Mouse (Mus musculus) lung, postnatal 10 days (tissue): ENCODE measurements at regions not wholly inside any gene's neighbourhood (a gene's known extent, or its start where the extent isn't known, plus 50 kb on each side); places are given as distances from the start of the nearest gene placed in this dataset.

Experiments used
- DNase-seq: peaks from one replicate; pipeline ENCODE4 v3.0.0; 2021

DNA sequence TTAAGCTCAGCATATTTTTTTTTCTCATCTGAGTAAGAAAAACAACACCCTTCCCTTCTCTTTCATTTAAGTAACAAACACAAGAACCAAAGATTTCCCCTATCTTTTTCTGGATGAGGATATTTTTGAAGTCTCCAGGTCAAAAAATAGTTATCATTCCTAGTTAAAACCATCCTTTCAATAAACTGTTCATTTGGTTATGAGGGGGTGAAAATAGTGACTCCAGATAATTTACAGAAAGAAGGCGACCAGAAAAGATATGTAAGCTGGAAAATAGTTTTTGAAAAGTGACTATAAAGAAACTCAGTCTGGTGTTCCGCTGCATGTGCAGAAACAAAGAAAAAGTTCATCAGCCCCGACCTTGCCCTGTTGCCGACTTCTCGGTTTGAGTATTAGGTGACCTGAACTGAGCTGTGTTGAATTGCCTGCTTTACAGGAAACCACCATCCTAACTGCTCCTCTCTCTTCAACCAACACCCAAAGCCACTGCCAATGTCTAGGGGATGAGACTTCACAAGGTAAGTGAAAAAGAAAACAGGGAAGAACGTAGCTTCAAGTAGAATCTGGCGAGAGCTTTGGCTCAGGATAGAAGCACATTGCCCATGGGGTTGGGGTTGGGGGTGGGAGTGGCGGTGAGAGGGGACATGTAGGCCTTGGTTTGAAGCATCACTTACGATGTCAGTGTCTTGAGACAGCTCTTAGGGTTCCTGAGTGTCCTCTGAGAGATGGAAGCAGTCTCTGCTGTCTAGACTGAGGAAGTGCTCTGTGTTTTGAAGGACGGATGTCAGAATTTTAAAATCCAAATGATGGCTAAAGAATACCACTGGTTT, 104.6 kb downstream of the Ube2e3 start:
- no peak for DNase-seq

DNA sequence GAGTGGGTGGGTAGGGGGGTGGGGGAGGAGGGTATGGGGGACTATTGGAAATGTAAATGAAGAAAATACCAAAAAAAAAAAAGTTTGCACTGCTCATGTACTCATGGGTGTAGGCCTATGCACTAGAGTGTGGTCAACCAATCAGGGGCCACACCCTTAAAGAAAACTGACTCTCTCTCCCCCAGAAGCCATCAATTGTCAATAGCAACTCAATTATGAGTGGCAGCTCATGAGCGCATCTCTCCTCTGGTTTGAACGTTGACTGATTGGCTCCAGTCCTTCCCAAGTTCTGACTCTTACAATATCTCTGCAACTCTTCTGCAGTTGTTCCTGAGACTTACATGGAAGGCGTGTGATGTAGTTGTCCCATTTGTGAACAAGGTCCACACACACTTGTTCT, 105.9 kb downstream of the Ube2e3 start:
- no peak for DNase-seq

DNA sequence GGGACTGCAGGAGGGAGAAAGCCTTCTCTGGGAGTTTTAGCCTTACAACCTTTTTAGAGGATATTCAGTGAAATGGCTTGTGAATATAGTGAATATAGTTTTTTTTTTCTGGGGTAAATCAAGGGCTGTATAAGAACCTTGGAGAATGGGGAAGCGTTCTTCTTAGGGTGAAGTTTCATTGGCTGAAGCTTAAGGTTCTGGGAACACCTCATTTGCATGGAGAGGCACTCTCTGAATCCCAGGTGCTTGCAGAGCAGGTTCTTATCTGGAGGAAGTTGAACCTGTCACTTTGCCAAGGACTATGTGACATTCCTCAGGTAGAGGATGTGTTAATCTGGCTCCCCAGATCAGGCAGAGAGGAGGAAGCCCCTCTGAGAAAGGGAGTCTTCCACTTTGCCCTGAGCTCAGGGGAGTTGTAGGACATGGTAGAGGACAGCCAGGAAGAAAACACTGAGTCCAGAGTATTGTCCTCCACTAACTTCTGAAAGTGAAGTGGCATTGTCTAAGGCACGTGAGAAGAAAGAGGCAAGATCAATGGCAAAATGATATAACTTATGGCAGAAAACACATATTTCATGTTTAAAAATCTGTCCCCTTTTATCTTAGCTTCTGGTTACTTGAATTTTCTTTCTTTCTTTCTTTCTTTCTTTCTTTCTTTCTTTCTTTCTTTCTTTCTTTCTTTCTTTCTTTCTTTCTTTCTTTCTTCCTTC, 106.9 kb downstream of the Ube2e3 start:
- DNase-seq: no peak

DNA sequence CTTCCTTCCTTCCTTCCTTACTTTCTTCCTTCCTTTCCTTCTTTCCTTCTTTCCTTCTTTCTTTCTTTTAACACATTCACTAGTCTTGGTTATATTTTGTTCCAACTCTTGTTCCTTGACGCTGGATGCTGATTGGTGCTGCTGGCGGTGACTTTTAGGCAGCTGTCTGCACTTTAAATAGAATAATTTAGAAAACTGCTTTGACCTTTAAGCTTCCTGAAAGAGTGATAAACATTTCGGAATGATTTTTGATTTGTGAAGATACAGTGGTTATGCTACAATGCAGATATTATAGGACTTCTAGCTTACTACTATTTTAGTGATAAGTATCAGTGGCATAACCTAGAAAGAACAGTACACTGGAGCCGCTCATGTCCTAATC, 107.5 kb downstream of the Ube2e3 start:
- DNase-seq: no peak

DNA sequence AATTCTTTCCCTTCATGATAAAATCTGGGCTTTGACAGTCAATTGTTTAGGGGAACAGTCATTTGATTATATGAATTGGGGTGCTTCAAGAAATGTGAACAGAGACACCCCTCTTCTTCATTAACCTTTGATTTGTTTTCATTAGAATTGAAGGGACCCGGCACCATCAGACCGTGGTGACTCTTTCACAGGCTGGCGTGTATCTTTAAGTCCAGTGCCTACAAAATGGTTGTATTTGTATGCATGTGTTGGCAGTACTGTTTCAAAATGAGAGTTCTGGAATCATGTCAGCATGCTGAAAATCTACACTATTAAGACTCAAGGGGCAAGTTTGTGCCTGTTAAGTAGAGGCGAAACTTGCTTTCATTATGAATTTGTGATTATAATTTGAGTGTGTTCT, 108.2 kb downstream of the Ube2e3 start:
- no peak for DNase-seq

DNA sequence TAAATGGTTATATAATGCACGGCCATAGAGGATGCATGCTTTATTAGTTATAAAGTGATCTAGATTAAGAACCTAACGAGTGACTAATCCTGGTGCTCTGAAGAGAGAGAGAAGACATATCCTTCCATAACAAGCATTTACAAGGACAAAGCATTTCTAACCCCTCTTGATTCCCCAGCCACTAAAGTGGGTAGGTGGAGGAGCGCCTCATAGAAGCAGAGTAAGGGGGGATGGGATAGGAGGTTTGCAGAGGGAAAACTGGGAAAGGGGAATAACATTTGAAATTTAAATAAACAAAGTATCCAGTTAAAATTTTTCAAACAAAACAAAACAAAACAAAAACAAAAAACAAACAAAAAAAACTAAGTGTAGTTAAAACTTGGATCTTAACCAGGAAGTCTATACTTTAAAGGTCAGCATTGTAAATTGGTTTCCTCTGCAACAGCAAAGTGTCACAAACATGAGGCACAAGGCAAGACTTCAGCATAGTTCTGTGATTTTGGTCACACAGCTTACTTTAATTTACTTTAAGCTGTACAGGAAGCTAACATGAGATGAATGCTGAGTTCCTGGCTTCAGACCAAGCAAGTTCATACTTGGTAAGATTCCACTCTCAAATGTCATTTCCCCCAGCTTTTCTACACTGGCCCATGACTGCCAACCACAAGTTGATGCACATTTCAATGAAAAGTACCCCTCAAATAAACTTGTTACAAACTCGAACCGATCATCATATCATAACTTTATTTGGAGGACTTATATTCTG, 109.9 kb downstream of the Ube2e3 start:
- peak; percentile 18 for DNase-seq

DNA sequence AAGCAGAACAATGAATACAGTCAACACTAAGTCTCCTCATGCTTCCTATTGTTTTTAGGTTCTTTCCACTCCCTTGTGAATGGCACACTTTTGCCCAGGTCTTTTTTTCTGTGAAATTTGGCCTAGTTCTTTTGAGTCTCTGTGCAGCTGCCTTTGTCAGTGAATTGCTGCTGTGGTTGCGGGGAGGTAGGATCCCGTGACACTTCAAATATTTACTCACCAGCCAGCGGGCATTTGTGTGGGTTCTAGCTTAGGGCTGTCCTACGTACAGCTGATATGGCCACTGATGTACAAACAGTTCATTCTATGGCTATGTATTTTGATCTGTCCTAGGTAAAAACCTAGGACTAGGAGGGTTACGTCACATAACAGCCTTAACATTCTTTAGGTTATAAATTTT, 112.1 kb downstream of the Ube2e3 start:
- DNase-seq: no peak

DNA sequence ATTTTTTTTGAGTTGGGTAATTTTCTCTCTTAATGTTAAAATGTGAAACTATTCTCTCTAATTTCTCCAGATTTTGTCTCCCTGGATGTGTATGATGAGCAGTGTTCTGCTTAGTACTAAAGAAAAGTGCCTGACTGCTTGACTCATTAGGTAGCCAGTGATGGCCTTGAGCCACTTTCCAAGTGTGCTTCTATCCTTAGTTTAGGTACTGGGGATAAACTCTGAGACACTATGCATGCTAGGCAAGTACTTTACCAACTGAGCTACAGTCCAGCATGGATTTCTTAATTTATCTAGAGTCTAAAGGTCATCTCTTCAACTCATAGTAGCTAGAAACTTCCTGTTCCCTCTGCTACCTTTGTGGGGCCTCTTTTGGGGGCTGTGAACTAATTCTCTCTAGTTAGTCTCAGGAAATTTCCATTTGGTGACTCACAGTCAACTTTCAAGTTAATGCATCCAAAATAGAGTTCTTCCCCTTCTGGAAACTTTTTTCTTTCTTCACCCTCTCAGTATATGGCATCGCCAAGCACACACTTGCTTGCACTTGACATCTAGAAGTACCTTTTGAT, 112.8 kb downstream of the Ube2e3 start:
- DNase-seq: no peak

DNA sequence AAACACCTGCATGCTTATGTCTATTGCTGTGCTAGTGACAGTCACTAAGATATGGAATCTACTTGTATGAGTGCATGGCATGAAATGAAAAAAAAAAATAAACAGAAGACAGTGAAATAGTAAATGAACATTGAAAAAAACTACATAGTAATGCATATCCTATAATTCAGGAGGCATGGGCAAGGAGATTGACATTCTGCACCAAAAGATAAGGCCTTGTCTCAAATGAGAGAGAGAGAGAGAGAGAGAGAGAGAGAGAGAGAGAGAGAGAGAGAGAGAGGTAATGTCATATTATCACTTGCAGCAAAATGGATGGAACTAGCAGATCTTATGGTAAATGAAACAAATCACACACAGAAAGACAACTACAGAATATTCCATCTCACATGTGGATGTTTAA, 115.4 kb downstream of the Ube2e3 start:
- DNase-seq: no peak

DNA sequence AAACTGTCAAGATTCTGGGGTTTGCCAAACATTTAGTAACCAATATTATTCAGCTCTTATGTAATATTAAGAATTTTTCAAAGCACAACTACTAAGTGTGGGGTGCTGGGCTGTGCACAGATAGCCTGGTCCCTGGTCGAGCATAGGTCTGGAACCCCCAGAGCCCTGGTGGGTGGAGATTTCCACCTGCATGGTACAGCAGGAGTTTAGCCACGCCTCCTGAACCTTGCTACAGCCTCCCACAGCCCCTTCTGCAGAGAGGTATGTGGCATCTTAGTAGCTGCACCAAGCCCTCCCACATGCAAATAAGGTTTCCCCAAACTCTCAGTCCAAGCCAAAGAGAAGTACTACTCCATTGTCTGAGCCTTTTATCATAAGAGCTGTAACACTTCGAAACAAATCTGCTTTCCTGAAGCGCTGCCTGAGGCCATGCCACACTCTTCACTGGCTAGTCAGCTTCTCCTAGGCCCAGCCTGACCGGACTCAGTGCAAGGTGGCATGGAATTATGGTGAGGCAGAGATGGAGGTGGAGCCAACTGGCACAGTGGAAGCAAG, 116.1 kb downstream of the Ube2e3 start:
- no peak for DNase-seq

DNA sequence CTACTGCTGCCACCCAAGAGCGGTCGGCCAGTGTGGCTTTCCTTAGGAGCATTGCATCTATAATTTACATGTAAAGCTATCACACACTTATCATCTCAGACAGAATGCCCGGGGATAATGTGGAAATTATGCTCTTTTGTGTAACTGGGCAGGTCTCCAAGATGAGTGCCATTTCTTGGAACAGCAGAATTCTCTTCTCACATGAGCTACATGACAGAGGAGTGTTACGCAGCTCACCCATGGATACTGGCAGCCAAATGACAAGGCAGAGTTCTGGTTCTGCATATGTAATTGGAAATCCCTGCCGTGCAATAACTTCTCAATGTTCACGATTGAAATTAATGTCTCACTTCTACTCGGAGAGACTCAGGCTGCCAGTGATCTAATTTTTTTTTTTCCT, 119.1 kb downstream of the Ube2e3 start:
- DNase-seq: no peak

DNA sequence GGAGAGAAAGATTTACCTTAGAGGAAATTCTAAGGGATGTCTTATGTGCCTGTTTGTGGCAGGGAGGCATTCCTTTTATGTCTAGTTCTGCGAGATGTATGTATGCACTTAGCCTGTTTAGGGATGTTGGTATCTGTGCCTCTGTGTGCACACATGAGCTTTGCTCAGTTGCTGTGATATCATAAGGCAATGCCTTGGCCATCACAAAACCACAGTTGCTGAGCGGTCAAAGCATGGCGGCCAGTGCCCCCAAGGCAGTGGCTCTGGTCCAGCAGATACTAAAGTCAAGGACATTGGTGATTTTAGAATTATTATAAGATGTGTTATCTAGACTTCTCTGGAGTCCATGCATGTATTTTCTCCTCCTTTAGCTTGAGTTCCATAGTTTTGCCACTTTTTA, 119.5 kb downstream of the Ube2e3 start:
- DNase-seq: no peak

DNA sequence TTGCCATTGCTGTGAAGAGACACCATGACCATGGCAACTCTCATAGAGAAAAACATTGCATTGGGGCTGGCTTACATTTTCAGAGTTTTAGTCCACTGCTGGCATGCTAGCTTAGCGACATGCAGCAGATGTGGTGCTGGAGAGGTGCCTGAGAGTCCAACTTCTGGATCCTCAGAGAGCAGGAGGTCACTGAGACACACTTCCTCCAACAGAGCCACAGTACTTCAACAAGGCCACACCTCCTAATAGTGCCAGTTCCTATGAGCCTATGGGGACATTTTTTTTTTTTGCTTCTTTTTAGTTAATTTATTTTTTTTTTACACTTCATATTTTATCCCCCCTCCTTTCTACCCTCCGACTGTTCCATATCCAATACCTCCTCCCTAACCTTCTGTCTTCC, 120.3 kb downstream of the Ube2e3 start:
- DNase-seq: no peak

DNA sequence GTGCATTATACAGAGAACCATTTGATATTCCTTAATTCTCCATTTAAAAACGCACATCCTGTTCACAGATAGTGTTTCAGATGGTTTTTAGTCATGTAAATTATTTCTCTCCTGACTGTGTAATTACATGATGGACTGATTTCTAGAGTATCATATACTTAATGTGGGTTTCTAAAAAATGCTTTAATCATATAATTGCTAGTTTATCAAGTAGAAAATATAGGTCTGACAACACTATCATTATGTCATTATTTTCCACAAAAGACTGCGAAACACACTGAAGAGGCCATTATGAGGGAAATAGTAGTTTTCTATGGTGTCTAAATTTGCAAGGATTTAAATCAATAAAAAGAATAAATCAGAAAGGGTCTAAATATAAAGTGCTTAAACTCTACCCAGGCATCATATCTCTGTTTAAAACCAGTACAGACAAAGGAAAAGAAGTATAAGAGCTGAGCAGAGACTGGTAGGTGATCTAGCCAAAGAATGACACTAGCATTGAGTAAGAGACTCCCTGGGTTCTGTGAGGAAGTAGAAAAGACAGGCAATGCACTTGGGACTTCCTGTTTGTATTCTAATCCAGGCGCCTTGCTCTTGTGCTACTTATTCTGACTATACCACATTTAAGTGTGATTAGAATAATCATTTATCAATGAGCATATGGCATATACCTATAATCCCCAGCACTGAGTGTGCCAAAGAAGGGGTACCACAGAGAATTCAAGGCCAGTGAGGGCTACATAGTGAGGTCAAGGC, 127.1 kb downstream of the Ube2e3 start:
- no peak for DNase-seq

DNA sequence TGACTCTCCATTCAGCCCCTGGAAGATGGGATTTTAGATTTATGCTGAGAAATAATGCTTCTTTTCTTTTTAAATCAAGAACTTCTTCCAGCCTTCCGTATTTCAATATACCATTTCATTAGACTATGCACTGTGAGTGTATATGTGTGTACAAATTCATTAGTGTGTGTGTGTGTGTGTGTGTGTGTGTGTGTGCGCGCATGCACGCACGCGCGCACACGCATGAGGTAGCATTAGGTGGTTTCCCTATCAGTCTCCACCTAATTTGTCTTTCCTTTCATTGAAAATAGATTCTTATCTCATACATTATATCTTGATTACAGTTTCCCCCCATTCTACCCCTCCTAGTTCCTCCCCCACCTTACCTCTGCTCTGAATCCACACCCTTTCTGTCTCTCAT, 130.7 kb downstream of the Ube2e3 start:
- no peak for DNase-seq

DNA sequence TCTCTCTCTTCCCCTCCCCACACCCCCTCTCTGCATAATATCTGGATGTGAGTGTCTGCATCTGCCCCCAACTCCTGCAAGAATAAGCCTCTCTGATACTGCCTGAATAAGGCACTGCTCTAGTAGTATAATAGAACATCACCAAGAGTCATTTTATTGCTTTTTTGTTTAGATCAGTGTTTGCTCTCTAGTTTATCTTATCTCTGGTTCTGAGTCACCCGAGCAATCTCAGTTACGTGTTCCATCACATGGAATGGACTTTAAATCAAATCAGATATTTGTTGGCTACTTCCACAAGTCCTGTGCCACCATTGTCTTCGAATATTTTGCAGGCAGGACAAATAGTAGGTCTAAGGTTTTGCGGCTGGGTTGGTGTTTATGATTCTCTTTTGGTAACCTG, 131.5 kb downstream of the Ube2e3 start:
- DNase-seq: no peak

DNA sequence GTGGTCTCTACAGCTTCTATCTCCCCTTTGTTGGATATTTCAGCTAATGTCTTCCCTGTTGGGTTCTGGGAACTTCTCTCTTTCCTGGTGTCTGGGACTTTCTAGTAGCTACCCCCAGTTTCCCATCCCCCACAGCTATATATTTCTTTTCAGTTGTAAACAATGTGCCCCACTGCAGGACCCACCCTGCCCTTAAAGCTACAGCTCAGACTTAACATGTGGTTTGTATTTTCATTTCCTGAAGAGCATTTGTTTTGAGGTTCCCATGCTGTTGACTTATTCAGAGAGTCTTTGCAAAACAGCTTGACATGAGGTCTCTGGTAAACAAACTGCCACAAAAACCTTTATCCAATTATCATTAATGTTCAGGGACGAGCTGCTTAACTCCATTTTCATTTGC, 136.9 kb downstream of the Ube2e3 start:
- no peak for DNase-seq

DNA sequence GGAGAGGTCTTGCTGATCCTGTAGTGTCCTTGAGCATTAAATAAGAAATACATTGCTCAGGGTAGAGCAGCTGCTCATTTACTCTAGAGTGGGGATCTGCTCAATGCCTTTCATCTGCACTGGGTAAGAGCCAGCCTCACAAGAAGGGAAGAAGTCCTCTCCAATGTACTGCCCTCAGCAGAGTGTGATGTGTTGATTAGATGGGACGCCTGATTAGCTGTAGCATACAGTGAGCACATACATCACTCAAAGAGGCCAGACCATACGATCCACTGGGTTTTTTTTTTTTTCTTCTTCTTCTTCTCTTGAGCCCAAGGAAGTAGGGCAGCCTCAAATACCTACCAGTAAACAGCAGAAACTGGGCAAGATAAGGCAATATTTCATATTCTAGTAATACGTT, 140.7 kb downstream of the Ube2e3 start:
- no peak for DNase-seq

DNA sequence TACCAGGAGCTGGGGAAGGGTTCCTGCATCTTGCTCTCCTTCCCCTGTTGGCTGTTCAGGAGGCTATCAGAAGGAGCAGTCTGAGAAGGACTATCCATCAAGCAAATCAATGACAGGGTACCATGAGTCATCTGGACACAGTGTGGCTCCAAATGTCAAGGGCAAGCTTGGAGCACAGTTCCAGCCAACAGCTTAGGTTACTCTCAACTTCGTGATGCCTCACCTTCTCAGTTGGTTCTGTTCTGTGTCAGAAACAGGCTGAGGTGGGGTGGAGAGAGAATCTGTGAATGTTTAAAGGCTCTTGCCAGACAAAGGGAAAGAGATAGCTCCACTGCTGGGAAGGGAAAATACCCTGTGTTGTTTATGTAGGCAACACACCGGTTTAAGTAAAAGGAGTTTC, 141.9 kb downstream of the Ube2e3 start:
- DNase-seq: no peak

DNA sequence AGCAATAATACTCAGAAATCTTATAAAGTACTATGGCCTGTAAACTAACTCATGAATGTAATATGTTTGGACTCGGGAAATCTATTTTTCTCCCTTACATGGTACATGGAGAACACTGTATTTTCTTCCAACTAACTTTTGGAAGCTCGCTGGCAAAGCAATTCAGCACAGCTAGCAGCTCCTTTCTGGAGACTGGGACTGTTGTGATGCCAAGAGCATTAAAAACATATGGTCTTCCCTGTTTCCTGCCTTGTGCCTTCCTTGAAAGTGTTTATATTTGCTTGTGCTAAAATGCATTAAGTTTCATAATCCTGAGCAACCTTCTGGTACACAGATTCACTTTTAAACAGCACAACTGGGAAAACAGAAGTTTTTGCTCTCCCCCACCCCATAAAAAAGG, 142.3 kb downstream of the Ube2e3 start:
- DNase-seq: no peak

DNA sequence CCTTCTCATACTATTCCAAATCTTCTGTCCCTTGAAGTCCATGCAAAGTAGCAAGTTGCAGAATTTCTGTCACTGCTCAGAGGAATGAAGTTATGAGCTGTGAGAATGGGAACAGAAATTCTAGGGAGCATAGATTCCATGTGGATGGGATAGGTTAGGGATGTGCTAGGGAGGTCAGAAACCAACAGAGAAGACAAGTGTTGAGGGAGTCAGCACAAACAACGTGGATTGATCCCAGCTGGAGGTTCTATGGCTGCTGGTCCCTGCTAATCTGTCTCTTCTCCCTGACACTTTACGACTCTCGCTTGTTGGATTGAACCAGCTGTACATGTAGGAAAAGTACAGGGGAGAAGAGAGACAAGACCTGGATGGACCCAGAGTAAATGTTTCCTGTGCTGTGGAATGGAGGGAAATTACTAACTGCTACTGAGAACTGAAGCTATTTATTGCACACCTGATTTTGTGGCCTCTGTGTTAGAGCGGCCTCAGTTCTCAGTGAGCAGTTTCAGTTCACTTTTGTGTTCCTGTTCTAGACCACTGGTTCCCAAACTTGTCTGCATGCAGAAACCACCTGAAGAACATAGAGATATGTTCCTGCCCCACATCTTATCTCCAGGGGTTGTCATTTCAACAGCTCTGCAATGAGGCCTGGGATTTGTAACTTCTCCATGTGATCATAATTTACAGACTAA, 151.0 kb downstream of the Ube2e3 start:
- DNase-seq: peak; percentile 31

DNA sequence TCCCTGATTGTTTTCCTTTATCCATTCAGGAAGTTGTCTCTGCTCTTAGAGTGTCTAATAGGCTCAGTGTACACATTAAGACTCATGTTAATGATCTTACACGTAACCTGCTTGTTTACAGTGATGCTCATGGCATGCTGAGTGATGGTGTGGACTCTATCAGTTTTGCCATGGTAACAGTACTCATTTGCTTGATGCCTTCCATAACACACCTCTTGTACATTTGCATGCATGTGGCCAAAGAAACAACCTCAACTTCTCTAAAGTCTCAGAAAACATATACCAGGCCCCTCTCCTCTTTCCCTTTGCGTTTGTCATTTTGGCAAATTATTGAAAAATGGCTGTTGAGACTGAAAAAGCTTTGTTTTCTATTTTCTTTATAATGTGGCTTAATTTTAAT, 155.0 kb downstream of the Ube2e3 start:
- DNase-seq: no peak
